Mouse (Mus musculus) kidney, adult 2 months (tissue): ENCODE results near the gene Rab4a. TPM values are rescaled to one million over a fixed set of nuclear protein-coding genes. Genes with fewer than 3 reads are reported as not detected.

Source experiments
- DNase-seq: peaks from one replicate; pipeline ENCODE4 v3.0.0; 2021
- H3K27ac ChIP-seq: fragments of 200-500 bp; 2 replicates; pipeline ENCODE4 v1.5.1; 2012; ENCODE audit warnings: low read depth, low read length, control low read depth, inconsistent platforms; ENCODE audit not compliant: insufficient read depth
- H3K27me3 ChIP-seq: fragments of 200-500 bp; replicated peaks from 2 replicates; pipeline ENCODE4 v1.6.1; 2012; ENCODE audit warnings: mild to moderate bottlenecking, moderate library complexity, low read length, inconsistent platforms; ENCODE audit not compliant: control insufficient read depth, insufficient read depth
- H3K36me3 ChIP-seq: fragments of 200-500 bp; 2 replicates; pipeline ENCODE4 v1.6.1; 2012; ENCODE audit warnings: mild to moderate bottlenecking, moderate library complexity, low read length, inconsistent platforms; ENCODE audit not compliant: control insufficient read depth, insufficient read depth
- H3K4me1 ChIP-seq: fragments of 200-500 bp; 2 replicates; pipeline ENCODE4 v1.6.1; 2011; ENCODE audit warnings: low read length; ENCODE audit not compliant: control insufficient read depth, insufficient read depth
- H3K4me3 ChIP-seq: fragments of 200-500 bp; 2 replicates; pipeline ENCODE4 v1.5.1; 2011; ENCODE audit warnings: mild to moderate bottlenecking, low read depth, low read length, control low read depth; ENCODE audit not compliant: insufficient read depth
- CTCF ChIP-seq: fragments of 200-500 bp; conservative IDR thresholded peaks from 2 replicates; pipeline ENCODE4 v1.5.1; 2011; ENCODE audit warnings: low read depth, mild to moderate bottlenecking, control low read depth, low read length, moderate library complexity, mixed read lengths; ENCODE audit not compliant: insufficient read depth, insufficient read length
- POLR2A ChIP-seq: fragments of 200-500 bp; IDR thresholded peaks from one replicate; pipeline ENCODE4 v1.6.1; 2011; ENCODE audit warnings: low read depth, low read length, control low read depth
- WGBS: fragments of 180-500 bp; shearing (Covaris S2); methylation state at CpG from one replicate; pipeline ENCODE4 v1.1.7; 2018; 5-methylcytosine and 5-hydroxymethylcytosine counted together
- polyA plus RNA-seq: library from polyadenylated mRNA; depleted of rRNA; stranded (reverse); fragments of >200 nt; gene quantifications from 2 replicates; pipeline ENCODE4 v1.2.3, GENCODE M21; 2012

Gene Rab4a
- polyA plus RNA-seq, 1 experiment = 42.7 TPM

DNA sequence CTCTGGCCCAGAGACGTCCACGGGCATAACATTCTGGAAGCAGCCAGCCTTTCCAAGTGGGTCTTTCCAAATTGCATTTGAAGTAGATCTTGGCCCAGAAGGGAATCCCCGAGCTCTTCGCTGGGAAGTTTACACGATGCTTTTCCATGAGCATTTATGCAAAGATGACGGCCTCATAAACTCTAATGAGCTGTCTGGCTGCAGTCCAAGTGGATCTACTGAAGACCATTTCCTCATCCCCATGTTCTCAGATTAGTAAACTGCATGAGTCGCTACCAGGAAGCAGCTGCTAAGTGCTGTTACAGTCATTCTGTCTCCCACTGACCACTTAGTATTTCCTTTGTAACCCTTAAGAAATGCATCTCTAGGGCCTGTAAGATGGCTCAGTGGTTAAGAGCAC, 42.4 kb upstream of the Rab4a start:
- DNase-seq = peak; percentile 10
- 42% methylated on average over 7 of the region's 7 CpGs for WGBS
- TF ChIP-seq POLR2A (no peak), CTCF (no peak)
- no peaks in the 10 kb centered on the region for H3K4me1 ChIP-seq
- H3K27me3 ChIP-seq = no peaks in the 10 kb centered on the region
- no peaks in the 10 kb centered on the region for H3K36me3 ChIP-seq
- H3K27ac ChIP-seq = no peak overlapping the region
- no peak overlapping the region for H3K4me3 ChIP-seq

GRCm38 (mm10) chr8:123764671-123765070, 41.1 kb upstream of the Rab4a start:
- WGBS = 53% methylated on average over 4 of the region's 4 CpGs
- H3K4me1 ChIP-seq = no peaks in the 10 kb centered on the region
- no peak overlapping the region for H3K4me3 ChIP-seq
- TF ChIP-seq POLR2A (no peak), CTCF (peak; percentile 52)
- no peak overlapping the region for H3K27ac ChIP-seq
- H3K27me3 ChIP-seq = no peaks in the 10 kb centered on the region
- H3K36me3 ChIP-seq = no peaks in the 10 kb centered on the region
- DNase-seq = no peak

DNA sequence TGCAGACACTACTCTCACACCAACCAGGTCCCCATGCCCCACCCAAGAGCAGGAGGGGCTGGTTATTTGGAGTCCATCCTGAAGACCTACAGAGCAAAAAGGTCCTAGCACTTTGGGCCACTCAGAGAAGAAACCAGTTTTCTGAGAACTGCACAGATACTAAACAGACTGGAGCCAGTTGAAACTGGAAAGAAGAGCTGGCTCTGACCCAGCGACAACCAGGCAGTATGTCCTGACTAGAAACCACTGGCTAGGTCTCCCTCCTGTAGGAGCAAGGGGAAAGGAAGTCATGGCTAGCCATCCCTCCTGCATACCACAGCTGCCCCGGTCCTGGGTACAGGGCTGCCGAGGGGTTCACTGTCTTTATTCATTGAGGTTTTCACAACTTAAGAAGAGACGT, 39.3 kb upstream of the Rab4a start:
- H3K36me3 ChIP-seq = no peaks in the 10 kb centered on the region
- no peak overlapping the region for H3K4me3 ChIP-seq
- no peaks in the 10 kb centered on the region for H3K27me3 ChIP-seq
- no peak overlapping the region for H3K27ac ChIP-seq
- WGBS = 76% methylated on average over 4 of the region's 4 CpGs
- H3K4me1 ChIP-seq = no peaks in the 10 kb centered on the region
- DNase-seq = no peak
- TF ChIP-seq POLR2A (no peak), CTCF (no peak)

- no peak for DNase-seq
- Histone ChIP-seq H3K4me1 (no peaks in the 10 kb centered on the region), H3K27ac (no peak overlapping the region), H3K27me3 (no peaks in the 10 kb centered on the region), H3K4me3 (no peak overlapping the region), H3K36me3 (no peaks in the 10 kb centered on the region)
- TF ChIP-seq CTCF (no peak), POLR2A (no peak)
- WGBS = 89% methylated on average over 8 of the region's 8 CpGs
These were observed 37.9 kb upstream of the Rab4a start for GRCm38 (mm10) chr8:123767874-123768273.

DNA sequence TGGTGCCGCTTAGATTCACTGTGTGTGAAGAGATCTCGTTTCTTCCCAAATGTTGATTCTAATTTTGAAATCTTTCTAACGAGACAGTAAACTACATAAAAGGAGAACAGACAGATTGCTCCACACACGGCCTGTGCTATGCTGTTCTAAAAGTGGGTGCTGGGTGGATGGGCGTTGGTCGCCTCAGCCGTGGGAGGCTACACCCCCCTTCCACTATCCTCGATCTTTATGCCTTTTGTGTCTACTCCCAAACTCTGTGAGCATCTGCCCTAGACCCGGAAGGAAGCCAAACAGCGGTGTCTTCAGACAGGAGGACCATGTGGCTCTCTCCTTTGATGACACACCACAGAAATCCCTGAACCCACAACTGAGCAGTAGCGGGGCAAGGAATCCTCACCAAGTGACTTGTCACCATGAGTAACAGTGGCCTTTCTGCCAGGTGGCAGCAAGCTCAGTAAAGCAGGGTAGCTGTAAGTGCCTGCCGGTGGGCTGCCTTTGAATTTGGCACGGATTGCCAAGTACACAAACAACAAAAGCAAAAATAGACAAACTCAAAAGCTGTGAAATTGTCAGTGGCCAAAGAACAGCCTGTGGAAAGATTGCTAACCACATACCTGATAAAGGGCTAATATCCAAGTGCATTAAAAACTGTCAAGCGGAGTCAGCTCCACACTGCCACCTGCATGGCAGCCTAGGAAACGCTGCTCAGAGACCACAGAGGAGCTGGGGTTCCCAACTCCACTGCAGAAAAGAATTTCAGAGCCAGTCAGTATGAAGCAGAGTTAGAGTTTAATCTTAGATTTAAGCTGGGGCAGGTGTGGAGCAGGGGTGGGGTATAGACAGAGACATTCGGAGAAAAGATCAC, 37.1 kb upstream of the Rab4a start:
- Histone ChIP-seq H3K4me3 (no peak overlapping the region), H3K27ac (no peak overlapping the region), H3K4me1 (no peaks in the 10 kb centered on the region), H3K36me3 (no peaks in the 10 kb centered on the region), H3K27me3 (no peaks in the 10 kb centered on the region)
- WGBS = 60% methylated on average over 16 of the region's 16 CpGs
- peak; percentile 87 for TF ChIP-seq CTCF
- no peak for TF ChIP-seq POLR2A
- peak; percentile 50 for DNase-seq

DNA sequence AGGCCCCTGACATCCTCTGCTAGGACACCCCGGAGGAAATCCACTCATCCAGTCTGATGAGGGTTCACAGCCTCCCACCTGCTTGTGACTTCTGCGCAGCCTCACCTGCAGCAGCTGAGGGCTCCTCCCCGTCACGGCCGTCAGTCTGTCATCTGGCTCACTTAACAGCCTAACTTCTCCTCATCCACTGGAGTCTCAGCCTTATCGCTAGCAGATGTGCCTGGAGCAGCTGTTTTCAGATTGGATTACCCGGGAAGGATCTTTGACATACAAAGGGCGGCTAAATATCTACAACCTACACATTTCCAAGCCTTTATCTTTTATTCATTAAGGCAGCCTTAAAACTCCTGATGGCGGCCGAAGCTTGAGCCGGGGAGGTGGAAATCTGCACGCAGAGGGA, 32.3 kb upstream of the Rab4a start:
- no peak for DNase-seq
- no peak for TF ChIP-seq POLR2A
- no peak for TF ChIP-seq CTCF
- Histone ChIP-seq H3K4me1 (no peaks in the 10 kb centered on the region), H3K36me3 (no peaks in the 10 kb centered on the region), H3K4me3 (no peak overlapping the region), H3K27me3 (no peaks in the 10 kb centered on the region), H3K27ac (no peak overlapping the region)
- WGBS = 58% methylated on average over 12 of the region's 12 CpGs

DNA sequence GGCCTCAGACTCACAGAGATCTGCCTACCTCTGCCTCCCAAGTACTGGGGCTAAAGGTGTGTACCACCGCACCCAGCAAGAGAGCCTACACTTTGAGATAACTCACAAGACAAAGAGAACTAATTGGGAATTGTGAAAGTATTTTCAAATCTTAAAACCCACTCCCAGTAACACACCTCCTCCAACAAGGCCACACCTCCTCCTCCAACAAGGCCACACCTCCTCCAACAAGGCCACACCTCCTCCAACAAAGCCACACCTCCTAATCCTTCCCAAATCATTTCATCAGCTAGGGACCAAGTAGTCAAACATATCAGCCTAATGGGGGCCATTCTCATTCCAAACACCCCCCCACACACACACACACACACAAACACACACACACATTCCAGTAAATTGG, 31.3 kb upstream of the Rab4a start:
- no peak overlapping the region for H3K4me3 ChIP-seq
- H3K36me3 ChIP-seq = no peaks in the 10 kb centered on the region
- DNase-seq = no peak
- WGBS = 100% methylated on average over 1 of the region's 1 CpGs
- no peak overlapping the region for H3K27ac ChIP-seq
- no peaks in the 10 kb centered on the region for H3K4me1 ChIP-seq
- TF ChIP-seq POLR2A (no peak), CTCF (no peak)
- H3K27me3 ChIP-seq = no peaks in the 10 kb centered on the region
